ENCODE assay signal across 38 mouse cellular contexts in the genomic region with DNA sequence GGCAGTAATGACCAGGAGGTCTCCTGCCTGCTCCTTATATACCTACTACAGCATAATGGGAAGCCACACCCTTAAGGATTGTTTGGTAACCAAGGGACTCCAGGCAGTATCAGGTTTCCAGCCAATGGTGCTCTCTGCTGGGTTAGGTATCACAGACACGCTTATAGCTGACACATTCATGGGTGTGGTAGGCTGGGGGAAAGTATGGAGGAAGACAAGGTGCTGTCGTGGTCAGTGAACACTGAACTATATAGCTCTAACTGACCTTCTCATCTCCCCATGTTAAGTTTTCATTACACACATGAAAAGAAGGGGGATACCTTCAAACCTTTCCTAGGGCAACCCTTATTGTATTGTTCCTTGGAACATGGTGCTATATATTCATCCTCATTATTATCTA. TPM values are rescaled to one million over a fixed set of nuclear protein-coding genes. Genes with fewer than 3 reads are reported as not detected.
"Had no signal": no experiment of that assay in that cellular context is flagged by ENCODE, and none has a peak within 500 bp of the region (broad histone marks: within the 10 kb centered on the region; RNA-seq: fewer than 3 reads in every experiment).

Gm6760 (minus strand) TSS at position 101 of the 400 bp plus-strand sequence.

- H3K36me3 ChIP-seq: limb, embryonic 10.5 days; limb, embryonic 12.5 days; limb, embryonic 13.5 days; limb, embryonic 15.5 days; liver, embryonic 12.5 days; liver, embryonic 13.5 days; liver, embryonic 15.5 days; lung, embryonic 15.5 days; midbrain, embryonic 10.5 days; midbrain, embryonic 12.5 days; midbrain, embryonic 13.5 days; midbrain, embryonic 15.5 days had no signal

- H3K4me3 ChIP-seq: left cerebral cortex, adult 2 months; limb, embryonic 10.5 days; limb, embryonic 12.5 days; limb, embryonic 13.5 days; limb, embryonic 15.5 days; liver, embryonic 12.5 days; liver, embryonic 13.5 days; liver, embryonic 15.5 days; lung, embryonic 15.5 days; megakaryocyte, embryonic 14.5 days; midbrain, embryonic 10.5 days; midbrain, embryonic 12.5 days; midbrain, embryonic 13.5 days; midbrain, embryonic 15.5 days; myocyte had no signal

- H3K4me1 ChIP-seq: limb, embryonic 10.5 days; limb, embryonic 12.5 days; limb, embryonic 13.5 days; limb, embryonic 15.5 days; liver, embryonic 12.5 days; liver, embryonic 13.5 days; liver, embryonic 15.5 days; lung, embryonic 15.5 days; megakaryocyte, embryonic 14.5 days; midbrain, embryonic 10.5 days; midbrain, embryonic 12.5 days; midbrain, embryonic 13.5 days; midbrain, embryonic 15.5 days had no signal

- DNase-seq: left cerebral cortex, postnatal 4 days; liver; liver, embryonic 13.5 days; liver, postnatal 0 days; lung, adult 18-20 months; lung, adult 2 months; lung, embryonic 14.5 days; lung, postnatal 10 days; lung, postnatal 14 days; lung, postnatal 36 days; lung, postnatal 4 days; midbrain, embryonic 14.5 days had no signal

- H3K27ac ChIP-seq: left cerebral cortex, adult 2 months; limb, embryonic 10.5 days; limb, embryonic 12.5 days; limb, embryonic 13.5 days; limb, embryonic 15.5 days; liver, embryonic 12.5 days; liver, embryonic 13.5 days; liver, embryonic 14.5 days; liver, embryonic 15.5 days; lung, embryonic 15.5 days; macrophage; midbrain, embryonic 10.5 days; midbrain, embryonic 12.5 days; midbrain, embryonic 13.5 days; midbrain, embryonic 15.5 days had no signal

- H3K27me3 ChIP-seq: limb, embryonic 12.5 days; limb, embryonic 13.5 days; limb, embryonic 15.5 days; liver, embryonic 12.5 days; liver, embryonic 13.5 days; liver, embryonic 15.5 days; lung, embryonic 15.5 days; megakaryocyte, embryonic 14.5 days; midbrain, embryonic 12.5 days; midbrain, embryonic 13.5 days; midbrain, embryonic 15.5 days had no signal

RNA-seq across cellular contexts. Expression of gene Gm6760, which starts in this region (rescaled TPM):
- polyA plus RNA-seq: limb, embryonic 10.5 days; limb, embryonic 11.5 days; limb, embryonic 12.5 days; limb, embryonic 13.5 days; limb, embryonic 14.5 days; limb, embryonic 15.5 days; liver, adult 2 months; liver, embryonic 11.5 days; liver, embryonic 12.5 days; liver, embryonic 13.5 days; liver, embryonic 14.5 days; liver, embryonic 15.5 days; liver, embryonic 16.5 days; liver, postnatal 0 days; lung, adult 2 months; lung, embryonic 14.5 days; lung, embryonic 15.5 days; lung, embryonic 16.5 days; lung, postnatal 0 days; macrophage; midbrain, embryonic 10.5 days; midbrain, embryonic 11.5 days; midbrain, embryonic 12.5 days; midbrain, embryonic 13.5 days; midbrain, embryonic 14.5 days; midbrain, embryonic 15.5 days; midbrain, embryonic 16.5 days; midbrain, postnatal 0 days; myocyte had no signal
